28 mouse cellular contexts compared by ENCODE assay signal in genomic region chr4:125573951-125574675, GRCm38 (mm10).
DNase-seq lines count a peak whose midpoint lies in the region; ATAC-seq and TF ChIP-seq lines count a peak whose summit lies in the region.
"Had no signal": no experiment of that assay in that cellular context is flagged by ENCODE, and none has a peak within 500 bp of the region (broad histone marks: within the 10 kb centered on the region; RNA-seq: fewer than 3 reads in every experiment).

No protein-coding gene starts in this region.

- H3K36me3 ChIP-seq in forebrain, embryonic 13.5 days (ENCODE audit: poor library complexity, severe bottlenecking), result no peaks in the 10 kb centered on the region
- no peaks in the 10 kb centered on the region for H3K36me3 ChIP-seq in forebrain, embryonic 11.5 days (ENCODE audit: control insufficient read depth, insufficient read depth, low read length)
- no peaks in the 10 kb centered on the region for H3K36me3 ChIP-seq in kidney, adult 2 months (ENCODE audit: control insufficient read depth, insufficient read depth, low read length)
- H3K36me3 ChIP-seq in kidney, embryonic 16.5 days (ENCODE audit: insufficient read depth, low read length), result no peaks in the 10 kb centered on the region
- H3K36me3 ChIP-seq in midbrain, embryonic 14.5 days (ENCODE audit: control insufficient read depth, insufficient read depth, low read length), result no peaks in the 10 kb centered on the region
- no peaks in the 10 kb centered on the region for H3K36me3 ChIP-seq in midbrain, embryonic 11.5 days (ENCODE audit: control insufficient read depth, insufficient read depth, low read length)
- H3K36me3 ChIP-seq in forebrain, embryonic 16.5 days (ENCODE audit: control insufficient read depth, insufficient read depth), result no peaks in the 10 kb centered on the region
- H3K36me3 ChIP-seq: embryonic facial prominence, embryonic 13.5 days; intestine, embryonic 15.5 days; limb, embryonic 13.5 days; midbrain, embryonic 15.5 days had no signal

- no peak for TF ChIP-seq CTCF in kidney, adult 2 months (conservative IDR thresholded peaks at IDR 0.05; ENCODE audit: insufficient read depth, insufficient read length, low read depth, low read length)

- peaks cover 27% of the 10 kb centered on the region for H3K27me3 ChIP-seq in forebrain, embryonic 13.5 days
- peaks cover 2% of the 10 kb centered on the region; the same call in 1 of the 2 replicates for H3K27me3 ChIP-seq in forebrain, embryonic 11.5 days (ENCODE audit: control insufficient read depth, insufficient read depth, low read length)
- H3K27me3 ChIP-seq in kidney, adult 2 months (replicated peaks; ENCODE audit: control insufficient read depth, insufficient read depth, low read length), result no peaks in the 10 kb centered on the region
- H3K27me3 ChIP-seq in kidney, embryonic 16.5 days (ENCODE audit: insufficient read depth, low read length), result peaks cover 30% of the 10 kb centered on the region
- H3K27me3 ChIP-seq in midbrain, embryonic 14.5 days (ENCODE audit: control insufficient read depth, insufficient read depth, low read length), result no peaks in the 10 kb centered on the region; the same call in 1 of the 2 replicates
- no peaks in the 10 kb centered on the region for H3K27me3 ChIP-seq in midbrain, embryonic 11.5 days (ENCODE audit: control insufficient read depth, insufficient read depth, low read length)
- H3K27me3 ChIP-seq in forebrain, embryonic 16.5 days (replicated peaks; ENCODE audit: control insufficient read depth, insufficient read depth, low read length), result 0 out of 2 replicates have a peak, but pooled peaks cover 2% of the 10 kb centered on the region
- H3K27me3 ChIP-seq: midbrain, embryonic 15.5 days had no signal

- H3K4me1 ChIP-seq in forebrain, embryonic 13.5 days, result peaks cover 35% of the 10 kb centered on the region
- H3K4me1 ChIP-seq in forebrain, embryonic 11.5 days (replicated peaks; ENCODE audit: control insufficient read depth, insufficient read depth, low read length), result peaks cover 14% of the 10 kb centered on the region
- H3K4me1 ChIP-seq in kidney, adult 2 months (ENCODE audit: control insufficient read depth, insufficient read depth, low read length), result no peaks in the 10 kb centered on the region
- H3K4me1 ChIP-seq in kidney, embryonic 16.5 days (ENCODE audit: insufficient read depth, low read length), result no peaks in the 10 kb centered on the region; the same call in 1 of the 2 replicates
- H3K4me1 ChIP-seq in midbrain, embryonic 14.5 days (ENCODE audit: control insufficient read depth, insufficient read depth, low read length), result peaks cover 25% of the 10 kb centered on the region
- H3K4me1 ChIP-seq in midbrain, embryonic 11.5 days (ENCODE audit: control insufficient read depth, insufficient read depth, low read length), result peaks cover 5% of the 10 kb centered on the region
- H3K4me1 ChIP-seq in forebrain, embryonic 16.5 days (replicated peaks; ENCODE audit: control insufficient read depth, insufficient read depth, low read length), result peaks cover 20% of the 10 kb centered on the region

- H3K4me2 ChIP-seq in forebrain, embryonic 13.5 days, result no peak overlapping the region
- no peak overlapping the region for H3K4me2 ChIP-seq in forebrain, embryonic 11.5 days (ENCODE audit: low read depth, low read length, severe bottlenecking)
- H3K4me2 ChIP-seq in kidney, embryonic 16.5 days (replicated peaks; ENCODE audit: low read depth, low read length), result no peak overlapping the region
- H3K4me2 ChIP-seq in midbrain, embryonic 14.5 days (ENCODE audit: low read length), result no peak overlapping the region
- no peak overlapping the region for H3K4me2 ChIP-seq in midbrain, embryonic 11.5 days
- no peak overlapping the region for H3K4me2 ChIP-seq in forebrain, embryonic 16.5 days (ENCODE audit: low read length)
- H3K4me2 ChIP-seq: embryonic facial prominence, embryonic 13.5 days; intestine, embryonic 15.5 days; limb, embryonic 13.5 days; lung, embryonic 14.5 days; midbrain, embryonic 15.5 days had no signal

- DNase-seq in forebrain, embryonic 11.5 days (ENCODE audit: low spot score), result no peak
- DNase-seq in kidney, adult 2 months, result peak; percentile 47
- DNase-seq in midbrain, embryonic 14.5 days, result peak; percentile 47
- no peak for DNase-seq in midbrain, embryonic 11.5 days (ENCODE audit: low spot score, missing footprints)
- no peak for DNase-seq in T-cell, adult 2 months (ENCODE audit: low spot score)
- DNase-seq: adrenal gland, postnatal 36 days; cerebellum, adult 11 months; cerebellum, postnatal 36 days; embryo, embryonic 11 days; gastrocnemius, adult 2 months; heart, postnatal 36 days; layer of hippocampus, postnatal 36 days; lung, embryonic 14.5 days; right cerebral cortex, postnatal 14 days; thymus, adult 2 months; thymus, postnatal 4 days had no signal

- TF ChIP-seq POLR2A in kidney, adult 2 months (IDR thresholded peaks at IDR 0.05; ENCODE audit: low read depth, low read length), result no peak

- 19% methylated on average over 11 of the region's 11 CpGs for WGBS in forebrain, embryonic 13.5 days
- WGBS in forebrain, embryonic 11.5 days, result 19% methylated on average over 11 of the region's 11 CpGs
- 4% methylated on average over 11 of the region's 11 CpGs for WGBS in kidney, adult 2 months
- 5% methylated on average over 11 of the region's 11 CpGs for WGBS in kidney, embryonic 16.5 days
- WGBS in midbrain, embryonic 14.5 days, result 29% methylated on average over 11 of the region's 11 CpGs
- 27% methylated on average over 11 of the region's 11 CpGs for WGBS in midbrain, embryonic 11.5 days
- 10% methylated on average over 11 of the region's 11 CpGs for WGBS in forebrain, embryonic 16.5 days

- H3K9me3 ChIP-seq in forebrain, embryonic 13.5 days (replicated peaks), result no peaks in the 10 kb centered on the region
- H3K9me3 ChIP-seq in forebrain, embryonic 11.5 days (ENCODE audit: control insufficient read depth, low read length), result no peaks in the 10 kb centered on the region
- no peaks in the 10 kb centered on the region for H3K9me3 ChIP-seq in kidney, embryonic 16.5 days (ENCODE audit: low read length)
- no peaks in the 10 kb centered on the region for H3K9me3 ChIP-seq in midbrain, embryonic 14.5 days (ENCODE audit: control insufficient read depth, low read length)
- no peaks in the 10 kb centered on the region for H3K9me3 ChIP-seq in midbrain, embryonic 11.5 days (ENCODE audit: control insufficient read depth, low read length)
- H3K9me3 ChIP-seq in forebrain, embryonic 16.5 days (ENCODE audit: control insufficient read depth, low read length), result no peaks in the 10 kb centered on the region
- H3K9me3 ChIP-seq: embryonic facial prominence, embryonic 13.5 days; intestine, embryonic 15.5 days; limb, embryonic 13.5 days; midbrain, embryonic 15.5 days had no signal

- ATAC-seq in forebrain, embryonic 13.5 days, result peak; percentile 25; the same call in 1 of the 2 replicates
- no peak for ATAC-seq in forebrain, embryonic 11.5 days (replicated peaks; ENCODE audit: low FRiP score)
- no peak for ATAC-seq in kidney, embryonic 16.5 days (ENCODE audit: low FRiP score, low TSS enrichment)
- no peak for ATAC-seq in midbrain, embryonic 14.5 days (ENCODE audit: low FRiP score, low TSS enrichment)
- no peak for ATAC-seq in midbrain, embryonic 11.5 days (ENCODE audit: low FRiP score)
- 0 out of 2 replicates have a peak, but pooled peaks have one; percentile 22 for ATAC-seq in forebrain, embryonic 16.5 days
- ATAC-seq: CD4-positive, CD25-positive, alpha-beta regulatory T cell, adult 4 months; intestine, embryonic 15.5 days; midbrain, embryonic 15.5 days had no signal

- H3K9ac ChIP-seq in forebrain, embryonic 13.5 days, result no peak overlapping the region
- H3K9ac ChIP-seq in forebrain, embryonic 11.5 days (ENCODE audit: low read length), result no peak overlapping the region
- H3K9ac ChIP-seq in kidney, embryonic 16.5 days (replicated peaks; ENCODE audit: low read length), result no peak overlapping the region
- no peak overlapping the region for H3K9ac ChIP-seq in midbrain, embryonic 14.5 days (replicated peaks; ENCODE audit: low read length)
- H3K9ac ChIP-seq in midbrain, embryonic 11.5 days (ENCODE audit: low read length), result no peak overlapping the region
- no peak overlapping the region for H3K9ac ChIP-seq in forebrain, embryonic 16.5 days (replicated peaks; ENCODE audit: low read depth, low read length)
- H3K9ac ChIP-seq: embryonic facial prominence, embryonic 13.5 days; intestine, embryonic 15.5 days; limb, embryonic 13.5 days; liver, embryonic 14.5 days; lung, embryonic 14.5 days; midbrain, embryonic 15.5 days had no signal

- no peak overlapping the region for H3K4me3 ChIP-seq in forebrain, embryonic 13.5 days
- H3K4me3 ChIP-seq in forebrain, embryonic 11.5 days (ENCODE audit: low read depth, low read length), result no peak overlapping the region
- H3K4me3 ChIP-seq in kidney, adult 2 months (ENCODE audit: insufficient read depth, low read depth, low read length), result no peak overlapping the region
- H3K4me3 ChIP-seq in kidney, embryonic 16.5 days (ENCODE audit: low read length), result no peak overlapping the region
- no peak overlapping the region for H3K4me3 ChIP-seq in midbrain, embryonic 14.5 days (replicated peaks; ENCODE audit: low read depth, low read length)
- no peak overlapping the region for H3K4me3 ChIP-seq in midbrain, embryonic 11.5 days (ENCODE audit: low read depth, low read length)
- H3K4me3 ChIP-seq in forebrain, embryonic 16.5 days (replicated peaks; ENCODE audit: low read length), result no peak overlapping the region
- H3K4me3 ChIP-seq: embryonic facial prominence, embryonic 13.5 days; erythroblast, embryonic 14.5 days; gastrocnemius, adult 2 months; intestine, embryonic 15.5 days; limb, embryonic 13.5 days; midbrain, embryonic 15.5 days; myocyte had no signal

- no peak overlapping the region for H3K27ac ChIP-seq in forebrain, embryonic 13.5 days
- H3K27ac ChIP-seq in forebrain, embryonic 11.5 days (ENCODE audit: low read depth, low read length), result no peak overlapping the region
- no peak overlapping the region for H3K27ac ChIP-seq in kidney, adult 2 months (ENCODE audit: insufficient read depth, low read depth, low read length)
- H3K27ac ChIP-seq in kidney, embryonic 16.5 days (ENCODE audit: low read length), result no peak overlapping the region
- H3K27ac ChIP-seq in midbrain, embryonic 14.5 days (replicated peaks; ENCODE audit: low read depth, low read length), result peak overlapping the region; percentile 32; the same call in 1 of the 2 replicates
- no peak overlapping the region for H3K27ac ChIP-seq in midbrain, embryonic 11.5 days (ENCODE audit: low read depth, low read length)
- H3K27ac ChIP-seq in forebrain, embryonic 16.5 days (ENCODE audit: low read length), result no peak overlapping the region
- H3K27ac ChIP-seq: embryonic facial prominence, embryonic 13.5 days; gastrocnemius, adult 2 months; intestine, embryonic 15.5 days; limb, embryonic 13.5 days; liver, embryonic 14.5 days; midbrain, embryonic 15.5 days; stomach, postnatal 0 days had no signal

Comparison
In these comparisons a context has a peak if more than half of its experiments do, and no peak if none do; other contexts are left out.
1. ATAC-seq: peak in forebrain, embryonic 13.5 days (single experiment) and forebrain, embryonic 16.5 days (single experiment); none in forebrain, embryonic 11.5 days (single experiment), kidney, embryonic 16.5 days (single experiment), midbrain, embryonic 14.5 days (single experiment) and midbrain, embryonic 11.5 days (single experiment).
2. DNase-seq: peak in kidney, adult 2 months (single experiment) and midbrain, embryonic 14.5 days (single experiment); none in forebrain, embryonic 11.5 days (single experiment), midbrain, embryonic 11.5 days (single experiment) and T-cell, adult 2 months (single experiment).